Mouse (Mus musculus): ENCODE results near the gene Pstpip1.
A peak's percentile ranks its signal among the peaks of the same experiment; 100 is the strongest.

The Pstpip1 gene

DNA sequence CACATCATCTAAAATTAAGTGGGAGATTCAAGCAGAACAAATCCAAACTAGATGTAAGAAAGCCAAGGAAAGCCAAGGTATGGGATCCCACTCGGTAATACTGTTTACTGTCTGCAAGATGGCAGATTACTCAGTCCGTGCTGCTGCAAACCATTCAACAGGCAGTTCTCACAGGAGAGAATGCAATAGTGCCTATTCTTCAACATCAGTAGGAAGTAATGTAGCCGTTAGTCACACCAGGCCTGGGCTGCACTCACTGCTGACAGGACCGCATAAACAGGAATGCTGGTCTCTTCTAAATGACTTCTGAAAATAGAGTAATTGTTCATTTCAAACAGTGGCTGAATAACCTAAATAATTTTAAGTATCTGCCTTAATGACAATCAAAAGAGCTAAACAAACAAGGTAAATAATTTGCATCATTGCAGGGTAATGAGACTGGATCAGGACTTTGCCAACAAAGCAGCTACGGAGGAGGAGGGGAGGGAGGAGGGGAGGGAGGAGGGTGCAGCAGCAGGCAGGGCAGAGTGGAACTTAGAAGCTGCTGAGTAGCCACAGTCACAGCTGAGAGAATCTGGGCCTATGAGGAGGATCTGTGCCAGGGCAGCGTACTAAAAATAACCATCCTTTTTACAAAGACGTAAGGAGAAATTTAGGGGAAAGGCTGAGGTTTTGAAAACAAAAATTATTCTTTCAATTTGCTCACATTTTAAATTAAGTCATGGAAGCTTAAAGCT is 62.2 kb downstream of the Pstpip1 start:
- DNase-seq: no peak

DNA sequence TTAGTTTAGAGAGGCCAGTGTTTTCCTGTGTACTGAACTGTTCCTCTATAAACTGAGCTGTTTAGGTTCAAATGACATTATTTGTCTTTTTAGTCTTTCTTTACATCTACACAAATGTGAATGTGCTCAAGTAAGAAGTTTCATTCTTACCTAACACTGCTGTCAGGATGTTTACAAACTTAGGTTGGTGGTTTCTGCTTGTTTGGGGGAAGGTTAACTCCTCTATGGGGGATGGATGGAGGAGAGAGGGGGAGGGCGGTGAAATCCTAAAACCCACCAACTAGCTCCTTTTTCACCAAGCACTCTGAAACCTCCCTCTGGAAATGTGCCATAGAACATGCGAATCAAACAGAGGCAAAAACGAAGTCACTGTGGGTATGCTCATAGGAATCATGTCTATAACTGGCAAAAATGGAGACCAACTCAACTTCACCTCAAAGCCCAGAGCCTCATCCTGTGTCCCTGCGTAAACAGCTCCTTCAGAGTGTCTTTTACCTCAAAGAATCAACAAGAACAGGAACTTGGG is 62.8 kb downstream of the Pstpip1 start:
- no peak for DNase-seq

DNA sequence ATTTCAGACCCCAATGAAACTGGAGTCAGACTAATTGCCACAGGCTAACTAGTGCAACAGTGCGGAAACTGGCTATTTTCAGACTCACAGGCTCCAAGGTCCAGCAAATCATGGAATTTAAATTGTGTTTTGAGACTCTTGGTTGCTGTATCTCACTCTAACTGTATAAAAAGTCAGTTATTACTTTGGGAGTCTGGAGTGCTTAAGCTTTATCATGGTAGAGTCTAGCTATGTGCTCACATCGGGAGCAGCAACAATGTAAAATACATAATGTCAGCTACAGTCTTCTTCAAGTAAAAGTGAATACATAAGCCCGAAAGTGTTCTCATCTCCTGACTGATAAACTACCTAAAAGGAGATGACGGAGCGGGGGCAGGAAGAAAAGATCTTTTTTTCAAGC is 64.8 kb downstream of the Pstpip1 start:
- DNase-seq: no peak

GRCm38 (mm10) chr9:56158077-56158476 is 68.3 kb downstream of the Pstpip1 start:
- DNase-seq: no peak

DNA sequence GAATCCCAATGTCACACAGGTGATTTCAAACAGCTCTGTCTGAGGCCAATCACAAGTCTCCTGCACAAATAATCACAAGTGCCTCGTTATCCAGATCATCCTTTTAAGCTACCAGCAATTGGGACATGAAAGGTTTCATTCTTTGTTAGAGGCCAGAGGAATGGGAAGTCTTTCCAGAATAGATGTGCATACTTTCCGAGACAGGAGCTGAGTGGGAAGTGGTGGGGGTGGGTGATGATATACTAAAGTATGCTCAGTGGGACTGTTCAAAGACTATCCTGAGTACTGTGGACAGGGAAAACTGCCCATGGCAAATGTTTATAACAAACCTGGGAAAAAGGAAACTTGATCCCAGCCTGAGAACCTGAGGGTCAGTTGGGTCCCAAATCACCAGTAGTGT is 69.7 kb downstream of the Pstpip1 start:
- DNase-seq: no peak

GRCm38 (mm10) chr9:56160341-56161141 is 70.8 kb downstream of the Pstpip1 start:
- peak; percentile 66 to 75 for DNase-seq

GRCm38 (mm10) chr9:56165377-56165776 is 75.6 kb downstream of the Pstpip1 start, which contains the start of gene Tspan3:
Tspan3 (minus strand) TSS chr9:56165477.
- no peak for DNase-seq

- no peak for DNase-seq
Measured at GRCm38 (mm10) chr9:56166161-56166560, 76.4 kb downstream of the Pstpip1 start.

DNA sequence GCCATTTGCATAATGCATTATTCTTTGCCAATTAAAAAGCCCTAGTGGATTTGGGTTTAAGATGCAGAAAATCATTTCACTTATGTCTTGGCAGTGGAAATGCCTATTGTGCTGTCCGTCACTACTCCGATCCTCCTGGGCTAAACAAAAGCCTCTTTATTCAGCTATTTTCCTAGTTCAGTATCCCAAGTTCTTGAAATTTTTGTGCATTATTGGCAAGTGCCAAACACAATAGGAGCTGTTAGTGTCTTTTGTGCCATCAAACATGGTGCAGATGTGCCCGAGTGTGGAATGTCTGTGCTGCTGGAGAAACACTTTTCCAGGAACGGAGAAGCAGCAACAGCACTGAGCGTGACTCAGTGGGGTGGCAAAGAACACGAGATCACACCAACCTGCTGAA is 77.9 kb downstream of the Pstpip1 start:
- DNase-seq: no peak

GRCm38 (mm10) chr9:56175316-56175715 is 85.6 kb downstream of the Pstpip1 start:
- DNase-seq: no peak

GRCm38 (mm10) chr9:56177354-56177753 is 87.6 kb downstream of the Pstpip1 start:
- DNase-seq: no peak
